Mouse (Mus musculus): ENCODE results near the gene Tmcc2. TPM values are rescaled to one million over a fixed set of nuclear protein-coding genes. Genes with fewer than 3 reads are reported as not detected.

The Tmcc2 gene
- polyA plus RNA-seq, 1 experiment from 2014 or later = 38.1 TPM

DNA sequence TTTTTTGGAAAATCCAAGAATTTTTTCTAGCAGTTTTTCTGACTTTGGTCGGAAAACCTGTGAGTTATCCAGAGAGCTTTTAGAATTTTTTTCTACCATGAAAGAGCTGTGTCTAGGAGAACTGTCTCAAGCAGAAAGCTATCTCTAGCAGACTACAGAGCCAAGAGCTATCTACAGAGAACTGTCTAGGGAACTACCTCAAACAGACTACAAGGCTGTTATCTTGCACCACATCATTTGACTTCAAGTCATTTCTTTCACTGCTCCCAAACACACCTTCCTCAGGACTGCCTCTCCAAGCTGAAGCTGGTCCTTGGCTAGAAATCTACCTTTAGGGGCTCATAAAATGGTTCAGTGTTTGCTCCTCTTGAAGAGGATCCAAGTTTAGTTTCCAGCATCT is 10.8 kb upstream of the Tmcc2 start:
- no peak for ATAC-seq
- H3K9me3 ChIP-seq (replicated peaks; ENCODE audit: control insufficient read depth, low read length, poor library complexity, severe bottlenecking) = no peaks in the 10 kb centered on the region; the same call in 1 of the 2 replicates
- H3K9ac ChIP-seq (ENCODE audit: low read depth, low read length) = no peak overlapping the region
- WGBS = 90% methylated on average over 1 of the region's 1 CpGs
- no peak overlapping the region for H3K4me2 ChIP-seq (ENCODE audit: low read length)
- no peak overlapping the region for H3K27ac ChIP-seq (ENCODE audit: low read length)
- no peak overlapping the region for H3K4me3 ChIP-seq (ENCODE audit: low read depth, low read length)
- no peaks in the 10 kb centered on the region for H3K4me1 ChIP-seq (ENCODE audit: control insufficient read depth, insufficient read depth, low read length)
- no peaks in the 10 kb centered on the region for H3K27me3 ChIP-seq (ENCODE audit: control insufficient read depth, insufficient read depth, low read depth, low read length)
- no peaks in the 10 kb centered on the region for H3K36me3 ChIP-seq (ENCODE audit: control insufficient read depth, insufficient read depth, low read length)

DNA sequence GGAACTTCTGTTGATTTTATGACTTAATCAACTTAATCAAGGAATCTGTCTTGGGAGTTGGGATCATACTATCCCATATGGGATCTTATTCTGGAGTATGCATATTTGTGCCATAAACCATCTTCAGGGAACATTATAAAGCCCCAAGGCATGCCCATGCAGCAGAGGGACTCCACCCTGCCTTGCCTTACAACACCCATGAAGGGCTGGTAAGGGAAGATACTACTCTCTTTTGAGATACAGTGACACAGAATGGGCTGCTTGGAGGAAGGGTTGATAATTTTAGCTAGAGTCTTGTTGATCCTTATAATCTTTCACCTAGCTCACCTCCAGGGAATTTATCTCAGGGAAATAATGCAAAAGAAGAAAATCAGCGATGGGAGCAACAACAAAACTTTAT is 9.5 kb upstream of the Tmcc2 start:
- H3K36me3 ChIP-seq (ENCODE audit: control insufficient read depth, insufficient read depth, low read length) = no peaks in the 10 kb centered on the region
- H3K9ac ChIP-seq (ENCODE audit: low read depth, low read length) = no peak overlapping the region
- H3K27ac ChIP-seq (ENCODE audit: low read length) = no peak overlapping the region
- no peak overlapping the region for H3K4me2 ChIP-seq (ENCODE audit: low read length)
- no peak overlapping the region for H3K4me3 ChIP-seq (ENCODE audit: low read depth, low read length)
- no peaks in the 10 kb centered on the region for H3K27me3 ChIP-seq (ENCODE audit: control insufficient read depth, insufficient read depth, low read depth, low read length)
- no peaks in the 10 kb centered on the region for H3K4me1 ChIP-seq (ENCODE audit: control insufficient read depth, insufficient read depth, low read length)
- 61% methylated on average over 1 of the region's 1 CpGs for WGBS
- no peaks in the 10 kb centered on the region; the same call in 1 of the 2 replicates for H3K9me3 ChIP-seq (replicated peaks; ENCODE audit: control insufficient read depth, low read length, poor library complexity, severe bottlenecking)
- ATAC-seq = no peak

DNA sequence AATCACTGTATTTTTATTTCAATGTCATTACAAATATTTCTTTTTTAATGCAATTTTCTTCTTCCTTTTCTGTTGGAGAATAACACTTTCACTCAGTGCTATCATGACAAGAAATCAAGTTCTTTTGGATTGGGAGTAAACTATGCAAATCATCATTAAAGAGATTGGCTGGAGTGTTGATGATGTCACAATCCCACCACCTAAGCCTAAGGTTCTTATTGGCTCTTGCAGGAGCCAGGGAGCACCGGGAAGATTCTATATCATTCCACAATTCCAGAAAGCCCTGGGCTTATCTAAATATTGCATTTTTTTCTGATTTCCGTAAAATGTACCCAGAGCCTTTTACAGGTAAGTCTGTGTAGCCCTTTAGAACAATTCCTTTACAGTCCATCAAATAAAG is 5.6 kb upstream of the Tmcc2 start:
- Histone ChIP-seq H3K36me3 (ENCODE audit: control insufficient read depth, insufficient read depth, low read length) (no peaks in the 10 kb centered on the region), H3K4me1 (ENCODE audit: control insufficient read depth, insufficient read depth, low read length) (peaks cover 9% of the 10 kb centered on the region), H3K4me2 (ENCODE audit: low read length) (no peak overlapping the region), H3K4me3 (ENCODE audit: low read depth, low read length) (no peak overlapping the region), H3K27me3 (ENCODE audit: control insufficient read depth, insufficient read depth, low read depth, low read length) (no peaks in the 10 kb centered on the region), H3K27ac (ENCODE audit: low read length) (no peak overlapping the region), H3K9me3 (replicated peaks; ENCODE audit: control insufficient read depth, low read length, poor library complexity, severe bottlenecking) (no peaks in the 10 kb centered on the region; the same call in 1 of the 2 replicates), H3K9ac (ENCODE audit: low read depth, low read length) (no peak overlapping the region)
- ATAC-seq = no peak
- 65% methylated on average over 2 of the region's 2 CpGs for WGBS

DNA sequence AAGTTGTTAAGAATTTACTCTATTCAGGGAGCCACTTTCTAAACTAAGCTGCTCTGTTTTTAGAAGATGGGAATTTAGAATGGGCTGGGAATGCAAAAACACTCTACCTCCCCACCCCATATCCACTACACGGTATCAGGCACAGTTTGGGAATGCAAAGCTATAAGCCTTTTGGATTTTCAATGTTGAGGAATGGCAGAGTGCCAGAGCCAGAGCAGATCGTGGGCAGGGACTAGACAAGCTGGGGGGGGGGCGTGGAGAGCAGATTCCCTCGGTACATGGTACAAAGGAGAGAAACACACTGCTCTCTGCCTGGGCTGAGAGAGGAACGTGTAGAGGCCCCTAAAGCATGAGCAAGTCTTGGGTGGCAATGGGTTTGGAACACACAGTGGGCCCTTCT is 1.8 kb upstream of the Tmcc2 start:
- no peaks in the 10 kb centered on the region for H3K27me3 ChIP-seq (ENCODE audit: control insufficient read depth, insufficient read depth, low read depth, low read length)
- no peak overlapping the region for H3K27ac ChIP-seq (ENCODE audit: low read length)
- H3K4me3 ChIP-seq (ENCODE audit: low read depth, low read length) = no peak overlapping the region
- peaks cover 34% of the 10 kb centered on the region for H3K4me1 ChIP-seq (ENCODE audit: control insufficient read depth, insufficient read depth, low read length)
- H3K36me3 ChIP-seq (ENCODE audit: control insufficient read depth, insufficient read depth, low read length) = no peaks in the 10 kb centered on the region
- 60% methylated on average over 5 of the region's 5 CpGs for WGBS
- H3K4me2 ChIP-seq (ENCODE audit: low read length) = no peak overlapping the region
- H3K9ac ChIP-seq (ENCODE audit: low read depth, low read length) = no peak overlapping the region
- ATAC-seq = no peak
- H3K9me3 ChIP-seq (replicated peaks; ENCODE audit: control insufficient read depth, low read length, poor library complexity, severe bottlenecking) = no peaks in the 10 kb centered on the region

DNA sequence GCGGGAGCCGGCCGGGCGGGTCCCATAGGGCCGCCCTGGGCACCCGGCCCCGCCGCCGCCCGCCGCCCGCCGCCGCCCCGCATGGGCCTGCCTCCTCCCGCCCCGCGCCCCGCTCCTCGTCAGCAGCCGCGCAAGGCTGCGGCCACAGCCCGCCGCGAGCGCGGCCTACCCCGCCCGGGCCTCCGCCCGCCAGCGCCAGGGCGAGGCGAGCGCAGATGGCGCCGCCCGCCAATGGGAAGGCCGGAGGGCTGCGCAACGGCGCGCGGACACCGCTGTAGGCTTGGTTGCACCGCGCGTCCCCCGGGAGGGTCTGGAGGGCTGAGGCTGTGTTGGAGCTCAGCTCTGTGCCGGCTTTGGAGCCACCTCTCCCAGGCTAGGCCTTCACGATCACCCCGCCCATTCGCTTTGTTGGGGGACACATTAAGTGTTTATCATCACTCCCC is 520 bp upstream of the Tmcc2 start:
- H3K27me3 ChIP-seq (ENCODE audit: control insufficient read depth, insufficient read depth, low read depth, low read length) = no peaks in the 10 kb centered on the region
- WGBS = 3% methylated on average over 18 of the region's 54 CpGs
- peak overlapping the region; percentile 69 for H3K4me3 ChIP-seq (ENCODE audit: low read depth, low read length)
- peaks cover 43% of the 10 kb centered on the region for H3K4me1 ChIP-seq (ENCODE audit: control insufficient read depth, insufficient read depth, low read length)
- peak overlapping the region; percentile 89 for H3K27ac ChIP-seq (ENCODE audit: low read length)
- H3K9ac ChIP-seq (ENCODE audit: low read depth, low read length) = peak overlapping the region; percentile 87
- peak; percentile 94 for ATAC-seq
- H3K9me3 ChIP-seq (replicated peaks; ENCODE audit: control insufficient read depth, low read length, poor library complexity, severe bottlenecking) = no peaks in the 10 kb centered on the region
- H3K4me2 ChIP-seq (ENCODE audit: low read length) = peak overlapping the region; percentile 85
- H3K36me3 ChIP-seq (ENCODE audit: control insufficient read depth, insufficient read depth, low read length) = no peaks in the 10 kb centered on the region

DNA sequence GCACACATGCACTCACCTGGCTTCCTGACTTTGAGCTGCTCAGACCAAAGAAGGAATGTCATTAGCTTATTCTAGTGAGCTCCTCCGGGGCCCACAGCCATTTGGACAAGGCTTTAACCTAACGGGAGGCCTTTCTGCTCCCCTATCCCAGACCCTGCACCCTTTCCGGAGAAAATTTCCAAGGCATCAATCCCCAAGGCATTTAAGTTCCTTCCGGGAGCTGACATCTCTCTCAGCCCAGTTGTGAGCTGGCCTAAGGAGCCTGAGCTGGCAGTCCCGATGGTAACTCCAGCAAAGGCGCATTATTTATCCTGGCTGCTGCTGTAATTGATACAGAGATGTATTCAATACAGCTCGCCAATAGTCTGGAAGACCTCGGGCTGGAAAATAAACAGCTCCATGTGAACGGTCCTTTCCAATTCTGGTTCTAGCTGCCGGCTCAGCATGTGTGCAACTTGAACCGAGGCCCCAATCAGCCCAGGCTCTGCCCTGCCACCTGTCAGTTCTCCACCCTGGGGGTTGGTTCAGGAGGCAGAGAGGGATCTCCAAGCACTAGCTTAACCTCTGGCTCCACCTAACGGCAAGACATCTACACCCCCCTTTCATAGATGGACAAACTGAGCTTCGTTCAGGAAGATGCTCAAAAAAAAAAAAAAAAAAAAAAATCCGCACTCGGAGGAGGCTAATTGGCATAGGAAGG is 1.0 kb downstream of the Tmcc2 start:
- ATAC-seq = no peak
- Histone ChIP-seq H3K4me1 (ENCODE audit: control insufficient read depth, insufficient read depth, low read length) (peaks cover 58% of the 10 kb centered on the region), H3K36me3 (ENCODE audit: control insufficient read depth, insufficient read depth, low read length) (no peaks in the 10 kb centered on the region), H3K4me2 (ENCODE audit: low read length) (peak overlapping the region; percentile 85), H3K27me3 (ENCODE audit: control insufficient read depth, insufficient read depth, low read depth, low read length) (no peaks in the 10 kb centered on the region), H3K9me3 (replicated peaks; ENCODE audit: control insufficient read depth, low read length, poor library complexity, severe bottlenecking) (no peaks in the 10 kb centered on the region), H3K9ac (ENCODE audit: low read depth, low read length) (peak overlapping the region; percentile 87), H3K27ac (ENCODE audit: low read length) (peak overlapping the region; percentile 89), H3K4me3 (ENCODE audit: low read depth, low read length) (peak overlapping the region; percentile 69)
- WGBS = 5% methylated on average over 15 of the region's 15 CpGs

DNA sequence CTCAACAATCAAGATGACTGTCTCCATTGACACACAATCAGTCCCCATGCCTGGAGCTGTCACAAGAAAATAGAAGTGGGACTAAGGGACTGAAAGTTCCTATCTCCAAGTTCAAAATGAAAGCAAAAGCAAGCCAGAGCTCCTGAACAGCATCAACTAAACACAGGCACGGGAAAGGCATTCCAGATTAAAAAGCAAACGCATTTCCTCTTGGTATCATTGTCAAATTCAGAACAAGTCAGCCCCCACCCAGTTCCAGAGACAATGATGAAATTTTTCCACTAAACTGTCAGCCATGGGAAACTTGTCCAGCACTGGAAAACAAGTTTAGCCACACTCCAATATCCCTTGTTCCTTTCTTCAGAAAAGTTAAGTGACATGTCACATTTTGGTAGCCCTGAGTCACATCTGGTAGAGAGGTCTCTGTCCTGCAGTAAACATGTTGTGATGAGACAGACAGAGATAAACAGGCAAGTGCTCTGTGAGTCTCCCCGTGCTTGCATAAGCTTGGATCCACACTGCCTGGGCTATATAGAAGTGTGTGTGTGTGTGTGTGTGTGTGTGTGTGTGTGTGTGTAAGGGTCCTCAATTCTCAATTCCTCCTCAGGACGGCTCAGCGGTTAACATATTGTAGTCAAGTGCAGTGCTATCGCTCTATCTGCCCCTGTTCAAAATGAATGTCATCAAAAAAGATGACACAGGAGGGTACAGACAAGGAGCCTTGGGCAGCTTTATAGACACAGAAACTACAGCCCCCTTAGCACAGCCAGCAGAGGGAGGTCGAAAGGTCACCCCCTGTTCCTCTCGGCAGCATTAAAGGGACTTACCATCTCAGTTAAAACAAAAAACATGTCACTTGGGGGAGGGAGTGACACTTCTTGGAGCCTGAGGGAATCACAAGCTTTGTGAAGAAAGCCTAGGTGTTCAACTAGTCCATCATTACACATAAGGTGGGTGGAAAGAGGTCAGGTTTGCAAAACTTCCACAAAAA is 2.0 kb downstream of the Tmcc2 start:
- no peaks in the 10 kb centered on the region for H3K27me3 ChIP-seq (ENCODE audit: control insufficient read depth, insufficient read depth, low read depth, low read length)
- no peaks in the 10 kb centered on the region for H3K9me3 ChIP-seq (replicated peaks; ENCODE audit: control insufficient read depth, low read length, poor library complexity, severe bottlenecking)
- H3K4me3 ChIP-seq (ENCODE audit: low read depth, low read length) = peak overlapping the region; percentile 69
- H3K9ac ChIP-seq (ENCODE audit: low read depth, low read length) = peak overlapping the region; percentile 87
- peak overlapping the region; percentile 85 for H3K4me2 ChIP-seq (ENCODE audit: low read length)
- no peaks in the 10 kb centered on the region for H3K36me3 ChIP-seq (ENCODE audit: control insufficient read depth, insufficient read depth, low read length)
- peaks cover 68% of the 10 kb centered on the region for H3K4me1 ChIP-seq (ENCODE audit: control insufficient read depth, insufficient read depth, low read length)
- ATAC-seq = no peak
- WGBS = 48% methylated on average over 8 of the region's 8 CpGs
- peak overlapping the region; percentile 6; the same call in 1 of the 2 replicates for H3K27ac ChIP-seq (ENCODE audit: low read length)

DNA sequence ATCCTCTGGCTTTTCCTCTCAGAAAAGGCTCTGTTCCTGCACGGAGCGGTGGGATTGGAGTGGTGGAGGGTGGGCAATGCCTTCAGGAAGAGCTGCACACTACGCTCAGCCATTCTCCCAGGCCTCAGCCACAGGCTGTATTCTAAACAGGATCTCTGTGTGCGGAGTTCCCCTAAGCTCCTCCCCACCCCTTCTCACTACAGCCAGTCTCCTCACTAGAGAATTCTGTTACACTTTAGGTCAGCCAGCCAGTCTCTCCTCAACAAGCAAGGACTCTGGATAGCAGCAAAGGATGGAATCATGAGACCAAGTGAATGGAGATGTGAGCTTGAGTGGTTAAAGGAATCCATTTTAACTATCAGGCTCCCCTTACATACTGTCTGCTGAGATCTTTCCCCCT is 3.1 kb downstream of the Tmcc2 start:
- 17% methylated on average over 4 of the region's 4 CpGs for WGBS
- Histone ChIP-seq H3K27ac (ENCODE audit: low read length) (peak overlapping the region; percentile 6; the same call in 1 of the 2 replicates), H3K27me3 (ENCODE audit: control insufficient read depth, insufficient read depth, low read depth, low read length) (no peaks in the 10 kb centered on the region), H3K9ac (ENCODE audit: low read depth, low read length) (peak overlapping the region; percentile 28), H3K4me1 (ENCODE audit: control insufficient read depth, insufficient read depth, low read length) (peaks cover 70% of the 10 kb centered on the region), H3K36me3 (ENCODE audit: control insufficient read depth, insufficient read depth, low read length) (no peaks in the 10 kb centered on the region), H3K4me2 (ENCODE audit: low read length) (peak overlapping the region; percentile 85), H3K4me3 (ENCODE audit: low read depth, low read length) (peak overlapping the region; percentile 21), H3K9me3 (replicated peaks; ENCODE audit: control insufficient read depth, low read length, poor library complexity, severe bottlenecking) (no peaks in the 10 kb centered on the region)
- ATAC-seq = no peak

DNA sequence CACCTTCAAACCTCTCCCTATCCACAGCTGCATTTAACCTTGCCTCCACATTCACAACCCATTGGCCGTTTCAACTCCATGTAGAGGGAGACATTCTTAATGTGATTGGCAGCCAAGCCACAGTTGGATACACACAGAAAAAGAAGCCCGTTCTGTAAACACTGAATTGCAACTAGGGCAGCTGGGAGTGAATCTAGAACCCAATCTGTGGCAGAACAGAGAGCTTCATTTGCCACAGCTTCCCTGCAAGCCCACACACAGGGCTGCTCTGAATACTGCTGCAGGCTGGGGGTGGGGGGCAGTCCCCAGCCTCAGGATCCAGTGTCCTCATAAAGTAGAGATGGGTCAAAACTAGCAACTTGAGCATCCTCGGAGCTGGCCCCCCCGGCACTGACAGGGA is 4.8 kb downstream of the Tmcc2 start:
- H3K9me3 ChIP-seq (replicated peaks; ENCODE audit: control insufficient read depth, low read length, poor library complexity, severe bottlenecking) = no peaks in the 10 kb centered on the region
- no peak for ATAC-seq
- no peaks in the 10 kb centered on the region for H3K27me3 ChIP-seq (ENCODE audit: control insufficient read depth, insufficient read depth, low read depth, low read length)
- no peaks in the 10 kb centered on the region for H3K36me3 ChIP-seq (ENCODE audit: control insufficient read depth, insufficient read depth, low read length)
- H3K4me1 ChIP-seq (ENCODE audit: control insufficient read depth, insufficient read depth, low read length) = peaks cover 65% of the 10 kb centered on the region
- no peak overlapping the region for H3K27ac ChIP-seq (ENCODE audit: low read length)
- no peak overlapping the region for H3K4me2 ChIP-seq (ENCODE audit: low read length)
- no peak overlapping the region for H3K9ac ChIP-seq (ENCODE audit: low read depth, low read length)
- no peak overlapping the region for H3K4me3 ChIP-seq (ENCODE audit: low read depth, low read length)
- 75% methylated on average over 4 of the region's 4 CpGs for WGBS
